Comparison of ENCODE assay signal across 28 mouse cellular contexts in genomic region chr7:6756777-6757291, GRCm38 (mm10). TPM values are rescaled to one million over a fixed set of nuclear protein-coding genes. Genes with fewer than 3 reads are reported as not detected.
DNase-seq lines count a peak whose midpoint lies in the region; ATAC-seq and TF ChIP-seq lines count a peak whose summit lies in the region.
"Had no signal": no experiment of that assay in that cellular context is flagged by ENCODE, and none has a peak within 500 bp of the region (broad histone marks: within the 10 kb centered on the region; RNA-seq: fewer than 3 reads in every experiment).

No protein-coding gene starts in this region.

- H3K79me2 ChIP-seq in C2C12 (ENCODE audit: control insufficient read depth, insufficient read depth): no peaks in the 10 kb centered on the region

- no peaks in the 10 kb centered on the region for H3K9me3 ChIP-seq in liver, embryonic 16.5 days (replicated peaks; ENCODE audit: control insufficient read depth, low read length)
- H3K9me3 ChIP-seq: embryonic facial prominence, embryonic 13.5 days; embryonic facial prominence, embryonic 15.5 days; forebrain, embryonic 10.5 days; forebrain, embryonic 12.5 days had no signal

- H3K27ac ChIP-seq in kidney, adult 2 months (ENCODE audit: insufficient read depth, low read depth, low read length): no peak overlapping the region
- no peak overlapping the region for H3K27ac ChIP-seq in liver, embryonic 16.5 days (ENCODE audit: low read length)
- H3K27ac ChIP-seq: embryonic facial prominence, embryonic 13.5 days; embryonic facial prominence, embryonic 15.5 days; forebrain, embryonic 10.5 days; forebrain, embryonic 12.5 days had no signal

- H3K27me3 ChIP-seq in kidney, adult 2 months (replicated peaks; ENCODE audit: control insufficient read depth, insufficient read depth, low read length): no peaks in the 10 kb centered on the region
- no peaks in the 10 kb centered on the region for H3K27me3 ChIP-seq in liver, embryonic 16.5 days (ENCODE audit: control insufficient read depth, insufficient read depth, low read depth, low read length)
- H3K27me3 ChIP-seq in C2C12 (ENCODE audit: control insufficient read depth, insufficient read depth, insufficient read length): no peaks in the 10 kb centered on the region
- H3K27me3 ChIP-seq: embryonic facial prominence, embryonic 13.5 days; embryonic facial prominence, embryonic 15.5 days; forebrain, embryonic 12.5 days had no signal

- no peaks in the 10 kb centered on the region for H3K79me3 ChIP-seq in C2C12 (ENCODE audit: low read depth)

- no peaks in the 10 kb centered on the region for H3K36me3 ChIP-seq in kidney, adult 2 months (ENCODE audit: control insufficient read depth, insufficient read depth, low read length)
- H3K36me3 ChIP-seq in liver, embryonic 16.5 days (ENCODE audit: control insufficient read depth, insufficient read depth): no peaks in the 10 kb centered on the region
- H3K36me3 ChIP-seq in C2C12 (ENCODE audit: control insufficient read depth, insufficient read depth): no peaks in the 10 kb centered on the region
- H3K36me3 ChIP-seq: embryonic facial prominence, embryonic 13.5 days; embryonic facial prominence, embryonic 15.5 days; forebrain, embryonic 10.5 days; forebrain, embryonic 12.5 days had no signal

- no peak overlapping the region for H3K4me2 ChIP-seq in liver, embryonic 16.5 days (ENCODE audit: low read depth, low read length)
- H3K4me2 ChIP-seq: embryonic facial prominence, embryonic 13.5 days; embryonic facial prominence, embryonic 15.5 days; forebrain, embryonic 12.5 days had no signal

- H3K4me1 ChIP-seq in kidney, adult 2 months (ENCODE audit: control insufficient read depth, insufficient read depth, low read length): no peaks in the 10 kb centered on the region
- no peaks in the 10 kb centered on the region for H3K4me1 ChIP-seq in liver, embryonic 16.5 days (ENCODE audit: control insufficient read depth, low read depth, low read length)

- DNase-seq in adrenal gland, postnatal 10 days: peak; percentile 23
- DNase-seq in adrenal gland, postnatal 4 days (ENCODE audit: low spot score in 2 of 2): no peak
- DNase-seq in kidney, adult 2 months: peak; percentile 5
- no peak for DNase-seq in kidney, postnatal 36 days
- no peak for DNase-seq in liver
- no peak for DNase-seq in layer of hippocampus, postnatal 25 days (ENCODE audit: extremely low spot score in 1 of 2, low spot score in 1 of 2)
- DNase-seq: adrenal gland, adult 2 months; adrenal gland, postnatal 14 days; adrenal gland, postnatal 36 days; B cell, adult 2 months; cerebellum, adult 11 months; cerebellum, adult 18-20 months; cerebellum, adult 8-10 months; cerebellum, adult 9-11 months; cerebellum, postnatal 14 days; cerebellum, postnatal 36 days; embryo, embryonic 11 days had no signal

- no peak overlapping the region for H3ac ChIP-seq in C2C12 (ENCODE audit: control insufficient read depth, insufficient read length, low read depth)

- no peak overlapping the region for H3K9ac ChIP-seq in liver, embryonic 16.5 days (ENCODE audit: low read depth, low read length)
- H3K9ac ChIP-seq: embryonic facial prominence, embryonic 13.5 days; embryonic facial prominence, embryonic 15.5 days; forebrain, embryonic 12.5 days had no signal

- peak; percentile 83 for ATAC-seq in liver, embryonic 16.5 days (ENCODE audit: low read depth)
- ATAC-seq: forebrain, embryonic 14.5 days; forebrain, embryonic 16.5 days had no signal

- WGBS in kidney, adult 2 months: 74% methylated on average over 4 of the region's 4 CpGs
- 40% methylated on average over 4 of the region's 4 CpGs for WGBS in liver, embryonic 16.5 days (ENCODE audit: insufficient replicate concordance)

- H3K4me3 ChIP-seq in kidney, adult 2 months (ENCODE audit: insufficient read depth, low read depth, low read length): no peak overlapping the region
- H3K4me3 ChIP-seq in liver, embryonic 16.5 days (ENCODE audit: low read depth, low read length): no peak overlapping the region
- H3K4me3 ChIP-seq in C2C12 (ENCODE audit: insufficient read depth, poor library complexity, severe bottlenecking): no peak overlapping the region
- H3K4me3 ChIP-seq: embryonic facial prominence, embryonic 13.5 days; embryonic facial prominence, embryonic 15.5 days; erythroblast, embryonic 14.5 days; forebrain, embryonic 10.5 days; forebrain, embryonic 12.5 days had no signal

- TF ChIP-seq CTCF in kidney, adult 2 months (conservative IDR thresholded peaks at IDR 0.05; ENCODE audit: insufficient read depth, insufficient read length, low read depth, low read length): no peak
- no peak for TF ChIP-seq CTCF in C2C12 (IDR thresholded peaks at IDR 0.05; ENCODE audit: control insufficient read depth, insufficient read depth, insufficient read length)

- TF ChIP-seq POLR2A in kidney, adult 2 months (IDR thresholded peaks at IDR 0.05; ENCODE audit: low read depth, low read length): no peak

TF ChIP-seq in C2C12, 6 proteins besides CTCF, POLR2A, EP300 and RAD21:
- TF ChIP-seq MYOD1 (IDR thresholded peaks at IDR 0.05; ENCODE audit: control insufficient read depth, insufficient read length, low read depth): peak; percentile 57
- TF ChIP-seq FOSL1 (IDR thresholded peaks at IDR 0.05; ENCODE audit: insufficient read depth, low read length, poor library complexity, severe bottlenecking): no peak

RNA-seq across cellular contexts. Expression of gene Usp29, which starts 26.5 kb away (rescaled TPM):
- 1 to 10 TPM; 2.8 to 4.0 TPM for total RNA-seq in adrenal gland, postnatal 10 days (2021)
- 1 to 10 TPM; 8.3 to 8.5 TPM for total RNA-seq in adrenal gland, postnatal 4 days (2021)
- 0.10 and 0.17 TPM in 2 replicates for polyA plus RNA-seq in kidney, adult 2 months (2012; rRNA removed)
- polyA plus RNA-seq in liver, embryonic 16.5 days (2015; fragmentation: Nextera tagmentation; extraction: Ambion mirVana): 1.7 and 2.0 TPM in 2 replicates
- polyA plus RNA-seq in C2C12 (2012; fragmentation: generic; extraction: Trizol): 3.4 TPM
- 10 to 100 TPM; 28.8 to 29.5 TPM for total RNA-seq in layer of hippocampus, postnatal 25 days (2021)
- total RNA-seq: common myeloid progenitor, adult 5-6 weeks; MEL had no signal

RNA-seq across cellular contexts. Expression of gene Peg3, which starts 26.6 kb away (rescaled TPM):
- total RNA-seq in adrenal gland, postnatal 10 days (2021): 100 to 1,000 TPM in 1 of 2 experiments, 10 to 100 TPM in 1; 97.3 to 102 TPM
- total RNA-seq in adrenal gland, postnatal 4 days (2021): 100 to 1,000 TPM; 191 to 197 TPM
- 5.6 and 5.7 TPM in 2 replicates for polyA plus RNA-seq in kidney, adult 2 months (2012; rRNA removed)
- polyA plus RNA-seq in liver, embryonic 16.5 days (2015; fragmentation: Nextera tagmentation; extraction: Ambion mirVana): 54.7 and 61.1 TPM in 2 replicates
- 53.8 TPM for polyA plus RNA-seq in C2C12 (2012; fragmentation: generic; extraction: Trizol)
- 100 to 1,000 TPM; 160 to 182 TPM for total RNA-seq in layer of hippocampus, postnatal 25 days (2021)
- total RNA-seq: common myeloid progenitor, adult 5-6 weeks; MEL had no signal

Comparison
In these comparisons a context has a peak if more than half of its experiments do, and no peak if none do; other contexts are left out.
1. DNase-seq: peak in adrenal gland, postnatal 10 days (single experiment) and kidney, adult 2 months (single experiment); none in adrenal gland, postnatal 4 days (0 of 2), kidney, postnatal 36 days (0 of 2), liver (single experiment) and layer of hippocampus, postnatal 25 days (0 of 2).